Mouse (Mus musculus) cerebellum, postnatal 36 days (tissue): ENCODE results near the gene Rap1a.

Experiments
- DNase-seq, 2 experiments: peaks; one replicate each; pipeline ENCODE4 v3.0.0; 2021 to 2022; ENCODE audit warnings: mixed read lengths in 2 of 2

The Rap1a gene

DNA sequence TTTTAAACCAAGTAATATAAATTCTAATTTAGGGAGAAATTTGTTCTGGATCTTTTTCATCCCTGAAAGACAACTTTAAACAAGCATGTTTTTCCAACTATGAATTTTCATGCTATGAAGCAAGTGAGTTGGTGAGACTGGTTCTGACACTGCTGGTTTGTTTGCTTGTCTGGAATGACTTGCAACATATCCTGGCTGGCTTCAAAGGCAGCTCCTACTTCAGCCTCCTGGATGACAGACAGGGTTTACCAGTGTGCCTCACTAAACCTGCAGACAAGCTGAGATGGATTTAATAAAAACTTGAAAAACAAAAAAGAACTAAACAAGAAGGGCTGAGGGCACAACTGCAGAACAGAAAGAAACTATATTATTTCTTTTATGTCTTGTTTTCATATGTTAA lies 43.0 kb downstream of the Rap1a start:
- DNase-seq: no peak

DNA sequence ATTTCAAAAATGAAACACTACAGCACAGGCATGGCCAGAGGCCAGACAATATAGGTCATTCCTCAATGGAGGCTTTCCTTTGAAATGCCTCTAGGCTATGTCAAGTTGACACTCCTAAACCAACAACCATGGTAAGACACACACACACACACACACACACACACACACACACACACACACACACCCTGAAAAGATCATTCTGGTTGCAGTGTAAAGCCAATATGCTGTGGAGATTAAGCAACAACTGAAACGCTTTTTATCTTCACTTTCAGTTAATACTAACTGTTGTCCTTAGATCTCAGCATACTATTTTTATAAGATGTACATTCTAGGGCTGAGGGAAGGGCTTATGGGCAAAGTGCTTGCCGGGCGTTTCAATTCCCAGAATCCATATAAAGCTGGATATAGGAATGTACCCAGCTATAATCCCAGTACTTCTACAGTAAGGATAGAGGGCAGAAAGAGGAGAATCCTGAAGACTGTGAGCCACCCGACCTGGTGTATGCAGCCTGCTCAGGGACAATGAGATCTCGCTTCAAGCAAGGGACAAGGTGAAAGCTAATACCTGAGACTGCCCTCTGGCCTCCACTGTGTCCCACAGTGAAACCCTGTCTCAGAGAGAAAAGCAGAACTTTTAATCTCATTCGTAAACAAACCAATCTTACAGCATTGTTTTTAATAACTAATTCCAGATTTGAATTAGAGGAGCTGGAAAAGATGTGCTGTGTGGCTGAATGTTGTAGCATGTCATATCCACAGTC lies 43.6 kb downstream of the Rap1a start:
- no peak for DNase-seq

DNA sequence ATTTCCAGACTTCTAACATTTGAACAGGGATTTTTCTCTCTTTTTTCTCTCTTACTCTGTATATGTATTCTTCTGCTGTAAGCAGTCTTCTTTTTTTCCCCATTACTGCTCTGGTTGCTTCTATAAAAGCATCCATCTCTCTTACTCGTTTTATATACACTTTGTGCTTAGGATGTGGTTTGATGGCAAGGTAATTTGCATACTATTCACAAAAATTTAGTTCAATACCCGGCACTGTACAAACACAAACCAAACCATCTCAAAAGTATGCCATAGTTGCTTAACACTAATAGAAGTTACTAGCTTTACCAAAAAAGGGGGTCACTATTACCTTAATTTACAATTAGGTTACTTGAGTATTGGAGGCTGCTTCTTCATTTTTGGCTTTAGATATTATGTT lies 44.6 kb downstream of the Rap1a start:
- DNase-seq: no peak

DNA sequence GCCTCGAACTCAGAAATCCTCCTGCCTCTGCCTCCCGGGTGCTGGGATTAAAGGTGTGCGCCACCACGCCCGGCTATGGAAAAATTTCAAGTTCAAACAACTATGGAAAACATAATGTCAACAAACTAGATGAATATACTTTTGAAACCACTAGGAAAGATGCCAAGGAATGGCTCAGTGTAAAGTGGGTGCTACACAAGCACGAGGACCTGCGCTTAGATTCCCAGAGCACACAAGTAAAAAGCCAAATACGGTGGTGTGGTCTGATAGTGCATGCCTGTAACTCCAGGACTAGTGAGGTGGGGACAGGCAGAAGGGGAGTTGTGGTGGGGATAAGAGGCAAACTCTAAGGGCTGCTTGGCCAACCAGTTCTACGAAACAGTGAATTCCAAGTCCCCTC lies 46.0 kb downstream of the Rap1a start:
- DNase-seq: no peak

DNA sequence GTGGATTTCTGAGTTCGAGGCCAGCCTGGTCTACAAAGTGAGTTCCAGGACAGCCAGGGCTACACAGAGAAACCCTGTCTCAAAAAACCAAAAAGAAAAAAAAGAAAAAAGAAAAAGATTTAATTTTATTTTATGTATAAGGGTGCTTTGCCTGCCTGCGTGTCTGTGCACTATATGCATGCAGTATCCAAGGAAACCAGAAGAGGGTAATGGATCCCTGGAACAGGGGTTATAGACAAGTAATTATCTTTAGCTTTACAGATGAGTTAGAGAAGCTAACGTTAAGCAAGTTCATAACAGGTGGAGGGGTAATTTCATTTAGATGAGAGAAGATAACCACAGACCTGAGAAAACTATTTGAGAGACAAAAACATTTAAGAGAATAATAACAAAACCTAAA lies 47.0 kb downstream of the Rap1a start:
- DNase-seq: no peak

DNA sequence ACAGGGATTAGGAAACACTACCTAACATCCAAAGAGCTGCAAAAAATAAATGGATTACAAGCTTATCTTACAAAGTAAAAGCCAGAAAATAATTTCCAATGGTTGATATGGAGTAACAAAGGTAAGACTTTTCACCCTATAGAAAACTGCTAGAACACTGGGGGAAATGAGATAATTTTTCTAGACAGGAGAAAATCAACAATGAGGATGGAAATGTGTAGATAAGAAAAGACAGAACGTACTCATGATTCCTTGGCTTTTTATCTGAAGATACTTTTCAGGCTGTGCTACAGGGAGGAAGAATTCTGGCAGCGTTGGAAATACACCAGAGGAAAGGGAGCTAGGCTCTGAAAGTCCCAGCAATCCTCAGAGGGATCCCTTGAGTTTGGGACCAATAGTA lies 50.3 kb downstream of the Rap1a start:
- DNase-seq: no peak

DNA sequence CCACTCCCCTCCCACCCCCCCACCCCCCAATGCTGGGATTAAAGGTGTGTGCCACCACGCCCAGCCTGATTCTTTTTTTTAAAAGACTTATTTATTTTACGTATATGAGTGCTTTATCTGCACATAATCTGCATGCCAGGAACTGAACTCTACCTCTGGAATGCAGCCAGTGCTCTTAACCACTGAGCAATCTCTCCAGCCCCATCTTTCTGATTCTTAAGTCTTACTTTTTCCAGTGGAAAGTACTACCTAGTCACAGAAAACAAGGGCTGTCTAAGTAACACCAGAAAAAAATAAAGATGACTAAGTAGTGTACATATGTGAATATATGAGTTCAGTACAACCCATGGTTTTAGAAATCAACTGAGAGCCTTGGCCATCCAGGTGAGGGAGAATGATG lies 54.6 kb downstream of the Rap1a start:
- no peak for DNase-seq

DNA sequence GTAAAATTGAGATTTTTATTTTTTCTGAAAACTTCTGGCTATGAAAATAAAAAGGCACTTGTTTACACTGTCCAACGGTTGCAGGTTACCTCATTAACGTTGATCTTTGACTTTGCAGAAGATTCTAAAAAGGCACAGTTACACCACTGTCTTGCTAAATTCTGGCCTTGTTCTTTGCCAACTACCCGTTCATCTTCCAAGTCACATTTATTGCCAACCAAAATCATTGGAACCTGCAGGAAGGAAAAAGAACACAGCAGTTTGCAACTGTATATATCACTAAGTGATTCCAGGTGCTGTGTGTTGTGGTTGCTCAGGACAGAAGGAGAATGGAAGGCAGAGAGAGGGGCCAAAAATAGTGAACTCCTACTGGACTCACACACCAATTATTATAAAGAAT lies 63.5 kb downstream of the Rap1a start:
- no peak for DNase-seq

DNA sequence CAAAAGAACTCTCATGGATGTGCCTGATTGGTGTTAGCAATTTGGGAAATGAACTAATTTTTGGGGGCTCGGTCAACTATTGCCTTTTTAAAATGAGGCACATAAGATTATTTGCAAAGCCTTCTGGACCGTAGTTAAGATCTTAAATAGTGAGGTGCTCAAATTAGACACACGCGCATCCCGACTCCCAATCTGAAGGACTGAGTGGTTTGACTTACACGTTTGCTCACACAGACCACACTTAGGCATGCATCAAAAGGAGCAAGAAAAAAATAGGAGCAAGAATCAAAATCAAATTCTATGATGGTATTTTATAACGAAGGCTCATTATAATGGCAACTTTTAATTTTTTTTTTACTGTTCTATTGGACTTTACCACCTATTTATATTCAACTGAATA lies 64.1 kb downstream of the Rap1a start:
- no peak for DNase-seq

DNA sequence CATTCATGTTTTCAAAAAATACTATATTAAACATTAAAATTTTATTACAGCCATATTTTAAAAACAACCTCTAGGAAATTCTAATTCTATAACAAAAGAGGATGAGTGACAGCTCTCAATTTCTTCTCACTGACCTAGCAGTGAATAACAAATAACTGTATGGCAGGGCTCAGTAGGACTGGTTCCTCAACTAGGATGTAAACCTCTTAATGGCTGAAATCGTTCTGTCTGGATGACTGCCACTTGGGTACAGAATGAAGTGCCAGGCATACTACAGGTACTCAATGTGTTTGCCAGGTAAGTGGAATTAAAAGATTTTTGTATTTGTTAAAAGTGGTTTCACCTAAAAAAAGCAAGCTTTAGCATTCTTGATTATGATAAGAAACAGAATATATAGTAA lies 65.0 kb downstream of the Rap1a start:
- no peak for DNase-seq

DNA sequence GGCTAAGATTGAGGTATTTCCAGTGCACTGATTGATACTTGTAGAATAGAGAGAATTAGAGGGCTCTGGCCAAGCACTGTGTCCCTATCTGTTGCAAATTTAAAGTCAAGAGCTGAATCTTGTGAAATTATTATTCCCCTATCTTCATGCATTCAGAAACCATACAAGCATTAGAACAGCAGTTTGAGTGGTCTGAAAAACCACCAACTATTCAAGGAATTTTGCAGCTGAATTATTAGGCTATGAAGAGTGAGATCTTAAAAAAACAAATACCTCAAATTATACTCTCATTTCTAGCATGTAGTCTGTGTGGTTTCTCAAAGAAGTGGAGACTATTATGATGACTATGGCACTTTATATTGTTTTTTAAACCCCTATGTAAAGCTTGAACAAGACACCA lies 65.9 kb downstream of the Rap1a start:
- DNase-seq: no peak

DNA sequence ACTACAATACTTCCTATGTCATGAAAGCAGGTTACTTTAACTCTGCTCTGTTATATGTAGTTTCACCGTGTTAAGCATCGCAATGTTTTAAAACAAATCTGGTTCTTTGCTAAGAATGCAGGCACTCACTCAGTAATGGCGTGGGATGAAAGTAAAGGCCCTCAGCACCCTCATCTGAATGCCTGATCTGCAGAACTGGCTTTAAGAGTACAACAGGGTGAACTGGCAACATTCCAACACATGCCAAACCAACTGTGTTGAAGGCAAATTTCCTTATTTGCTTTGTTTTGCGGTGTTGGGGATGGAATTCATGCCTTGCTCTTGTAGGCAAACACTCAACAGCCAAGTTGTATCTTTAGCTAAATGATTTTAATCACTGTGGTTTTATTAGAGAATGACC lies 67.6 kb downstream of the Rap1a start:
- DNase-seq: no peak

DNA sequence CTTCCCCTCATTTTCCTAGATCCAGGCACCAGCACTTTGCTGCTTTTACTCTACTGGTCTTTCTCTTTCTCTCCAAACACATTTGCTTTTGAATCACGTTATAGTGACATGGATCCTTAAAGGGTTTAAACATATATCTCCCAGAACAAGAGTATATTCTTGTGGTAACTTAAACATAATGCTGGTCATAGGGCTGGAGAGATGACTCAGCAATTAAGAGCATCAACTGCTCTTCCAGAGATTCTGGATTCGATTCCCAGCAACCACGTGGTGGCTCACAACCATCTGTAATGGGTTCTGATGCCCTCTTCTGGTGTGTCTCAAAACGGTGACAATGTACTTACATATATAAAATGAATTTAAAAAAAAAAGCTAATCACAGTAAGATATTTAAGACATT lies 68.8 kb downstream of the Rap1a start:
- no peak for DNase-seq

DNA sequence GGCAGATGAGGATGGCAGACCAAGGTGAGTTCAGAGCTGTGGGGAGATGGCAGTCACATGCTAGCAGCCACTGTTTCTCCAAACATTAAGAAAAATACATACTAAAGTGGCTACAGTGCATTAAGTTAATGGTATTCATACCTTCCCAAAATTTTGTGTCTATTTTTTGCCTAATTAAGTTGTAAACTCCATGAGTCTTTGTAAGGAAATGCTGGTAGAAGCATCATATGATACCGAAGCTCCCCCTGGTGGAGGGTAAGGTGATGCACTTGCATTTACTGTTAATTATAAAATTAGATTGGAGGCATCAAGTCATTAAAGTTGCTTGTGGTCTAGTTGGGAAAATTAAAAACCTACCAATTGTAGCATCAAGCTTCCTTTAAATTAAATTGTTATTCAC lies 75.1 kb downstream of the Rap1a start:
- DNase-seq: peak; percentile 66 to 79

DNA sequence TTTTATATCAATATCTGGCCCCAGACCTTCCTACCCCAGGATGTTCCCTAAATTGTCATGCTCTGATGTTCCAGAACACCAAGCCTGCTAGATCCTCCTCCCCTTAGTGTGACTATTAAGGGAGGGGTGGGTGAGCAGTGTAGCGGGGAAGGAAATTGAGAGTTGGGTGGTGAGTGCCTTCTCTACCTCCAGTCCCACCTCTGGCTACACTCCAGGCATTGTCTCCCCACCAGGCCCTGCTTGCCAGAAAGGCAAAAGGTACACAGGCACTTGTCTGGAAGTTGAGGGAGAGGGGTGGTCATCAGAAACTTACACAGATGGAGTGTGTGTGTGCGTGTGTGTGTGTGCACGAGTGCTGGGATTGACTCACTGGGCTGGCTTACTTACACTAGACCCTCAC lies 78.6 kb downstream of the Rap1a start:
- no peak for DNase-seq

DNA sequence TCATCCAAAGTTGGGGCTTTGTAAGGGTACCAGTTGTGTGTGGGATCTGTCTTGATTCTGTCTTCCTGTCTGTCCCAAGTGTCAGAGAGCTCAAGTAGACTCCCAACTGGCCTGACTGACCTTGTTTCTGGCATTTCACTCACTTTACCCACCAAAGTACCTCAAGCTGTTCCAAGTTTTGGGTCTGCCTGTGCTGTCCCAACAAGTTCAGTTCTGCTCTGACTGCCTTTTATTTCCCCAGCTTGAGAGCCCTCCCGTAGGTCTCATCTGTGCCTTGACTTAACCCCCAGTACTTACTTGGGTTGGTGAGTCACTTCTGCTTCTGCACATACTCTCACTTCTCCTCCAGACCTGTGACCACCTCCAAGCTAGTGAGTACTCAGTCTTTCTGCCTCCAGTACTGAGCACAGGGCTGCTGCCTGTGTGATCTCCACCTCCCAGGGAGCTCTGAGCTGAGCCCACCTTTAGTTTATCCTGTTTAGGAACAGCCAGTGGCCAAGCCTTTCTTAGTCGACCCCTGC lies 79.4 kb downstream of the Rap1a start:
- DNase-seq: no peak

DNA sequence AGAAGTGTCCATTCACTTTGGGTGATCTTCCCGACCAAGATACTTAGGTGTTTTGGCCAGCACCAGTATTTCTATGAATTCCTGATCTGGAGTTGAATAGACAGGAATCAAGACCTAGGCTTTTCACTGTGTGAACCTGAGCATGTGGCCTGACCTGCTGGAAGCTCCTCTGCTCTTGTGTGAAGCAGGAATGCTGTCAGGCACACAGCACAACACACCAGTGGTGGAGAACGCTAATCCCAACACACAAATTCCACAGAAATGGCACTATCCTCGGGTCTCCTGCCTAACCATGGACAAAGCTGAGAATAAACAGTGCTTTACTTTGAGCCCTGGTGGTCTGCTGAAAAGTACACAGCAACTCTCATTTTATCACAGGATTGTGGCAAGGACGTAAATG lies 80.6 kb downstream of the Rap1a start:
- no peak for DNase-seq

DNA sequence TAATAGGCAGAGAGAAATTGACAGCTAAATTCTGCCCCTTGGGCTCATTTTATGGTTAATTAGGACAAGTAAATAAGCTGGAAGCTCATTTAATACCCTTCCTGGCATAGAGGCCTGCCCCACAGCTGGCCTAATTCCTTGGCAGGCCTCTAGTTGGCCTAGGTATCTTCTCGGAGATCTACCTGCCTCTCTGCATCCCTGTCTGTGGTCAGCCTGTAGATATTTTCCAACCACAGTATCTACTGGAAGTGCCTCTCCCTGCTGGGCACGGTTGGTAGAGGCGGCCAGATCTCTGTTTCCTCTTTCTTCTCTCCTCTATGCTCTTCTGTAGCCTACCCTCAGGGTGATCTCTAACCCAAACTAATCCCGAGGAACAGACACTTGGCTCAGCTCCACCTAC lies 81.2 kb downstream of the Rap1a start:
- DNase-seq: no peak

DNA sequence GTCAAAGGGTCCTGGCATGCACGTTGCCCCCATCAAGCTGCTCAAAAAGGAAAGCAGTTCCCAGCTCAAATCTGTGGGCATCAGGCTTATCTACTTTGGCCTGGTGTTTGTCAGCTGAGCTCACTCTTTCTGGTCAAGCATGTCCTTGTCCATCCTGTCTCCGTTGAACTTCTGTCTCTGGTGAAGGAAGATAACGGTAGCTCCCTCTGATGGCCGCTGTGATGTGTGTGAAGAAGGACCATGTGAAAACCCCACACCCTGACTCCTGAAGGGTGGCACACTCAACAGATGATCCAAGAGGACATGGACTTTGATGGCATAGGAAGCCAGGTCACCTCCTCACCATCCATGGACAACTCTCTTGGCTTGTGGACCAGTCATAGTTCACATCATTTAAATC lies 82.4 kb downstream of the Rap1a start:
- DNase-seq: no peak

DNA sequence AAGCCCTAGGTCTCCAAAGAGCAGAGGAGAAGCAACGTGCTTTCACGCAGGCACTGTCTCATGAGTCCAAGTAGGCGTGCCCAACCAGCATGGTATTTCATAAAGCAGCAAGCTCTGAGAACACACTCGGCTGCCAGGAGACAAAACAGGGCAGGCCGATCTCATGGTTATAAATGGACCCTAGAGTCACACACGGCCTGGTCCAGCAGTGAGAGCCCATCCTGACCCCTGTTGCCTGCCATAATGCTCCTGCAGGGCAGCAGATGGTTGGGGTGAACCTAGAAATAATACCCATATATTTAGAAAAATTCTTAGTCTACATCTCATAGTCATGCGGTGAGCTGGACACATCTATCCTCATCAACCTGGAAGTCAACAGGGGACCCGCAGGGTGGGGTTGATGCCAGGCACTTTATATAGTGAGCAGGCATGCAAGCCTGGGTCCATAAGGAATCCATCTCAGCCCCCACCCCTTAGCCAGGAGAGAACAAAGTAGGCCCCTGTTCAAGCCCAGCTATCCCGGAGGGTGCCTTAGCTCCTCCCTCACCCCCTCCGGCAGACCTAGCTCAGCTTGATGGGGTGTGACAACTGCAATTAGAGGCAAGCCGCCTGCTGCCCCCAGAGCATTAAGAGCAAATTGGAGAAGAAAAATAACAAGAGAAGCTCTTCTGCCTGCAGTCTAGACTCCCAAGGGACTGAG lies 83.1 kb downstream of the Rap1a start:
- DNase-seq: peak; percentile 53 to 68

DNA sequence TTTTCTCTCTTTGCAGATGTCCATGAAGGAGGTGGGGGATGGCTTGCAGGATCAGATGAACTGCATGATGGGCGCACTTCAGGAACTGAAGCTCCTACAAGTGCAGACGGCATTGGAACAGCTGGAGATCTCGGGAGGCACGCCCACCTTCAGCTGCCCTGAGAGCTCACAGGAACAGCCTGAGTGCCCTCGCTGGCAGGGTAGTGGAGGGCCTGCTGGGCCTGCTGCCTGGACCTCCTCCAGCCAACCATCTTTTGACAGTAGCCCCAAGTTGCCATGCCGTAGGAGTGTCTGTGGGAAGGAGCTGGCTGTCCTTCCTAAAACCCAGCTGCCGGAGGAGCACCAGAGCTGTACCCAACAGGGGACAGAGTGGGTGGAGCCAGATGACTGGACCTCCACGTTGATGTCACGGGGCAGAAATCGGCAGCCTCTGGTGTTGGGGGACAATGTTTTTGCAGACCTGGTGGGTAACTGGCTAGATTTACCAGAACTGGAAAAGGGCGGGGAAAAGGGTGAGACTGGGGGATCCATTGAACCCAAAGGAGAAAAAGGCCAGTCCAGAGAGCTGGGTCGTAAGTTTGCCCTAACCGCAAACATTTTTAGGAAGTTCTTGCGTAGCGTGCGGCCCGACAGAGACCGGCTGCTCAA lies 84.7 kb downstream of the Rap1a start:
- DNase-seq: no peak

DNA sequence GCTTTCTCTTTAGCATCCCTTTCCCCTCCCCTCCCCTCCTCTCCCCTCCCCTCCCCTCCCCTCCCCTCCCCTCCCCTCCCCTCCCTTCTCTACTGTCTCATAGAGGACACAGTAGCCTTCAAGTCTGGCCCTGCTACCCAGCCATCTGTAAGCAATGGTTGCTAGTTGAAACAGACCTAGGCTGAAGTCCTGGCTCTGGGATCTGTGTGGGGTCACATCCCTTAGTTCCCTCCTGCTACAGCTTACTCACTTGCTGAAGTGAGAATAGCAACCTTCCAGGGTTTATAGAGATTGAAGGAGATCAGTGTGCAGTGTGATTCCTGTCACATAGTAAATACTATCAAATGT lies 86.3 kb downstream of the Rap1a start:
- DNase-seq: no peak

DNA sequence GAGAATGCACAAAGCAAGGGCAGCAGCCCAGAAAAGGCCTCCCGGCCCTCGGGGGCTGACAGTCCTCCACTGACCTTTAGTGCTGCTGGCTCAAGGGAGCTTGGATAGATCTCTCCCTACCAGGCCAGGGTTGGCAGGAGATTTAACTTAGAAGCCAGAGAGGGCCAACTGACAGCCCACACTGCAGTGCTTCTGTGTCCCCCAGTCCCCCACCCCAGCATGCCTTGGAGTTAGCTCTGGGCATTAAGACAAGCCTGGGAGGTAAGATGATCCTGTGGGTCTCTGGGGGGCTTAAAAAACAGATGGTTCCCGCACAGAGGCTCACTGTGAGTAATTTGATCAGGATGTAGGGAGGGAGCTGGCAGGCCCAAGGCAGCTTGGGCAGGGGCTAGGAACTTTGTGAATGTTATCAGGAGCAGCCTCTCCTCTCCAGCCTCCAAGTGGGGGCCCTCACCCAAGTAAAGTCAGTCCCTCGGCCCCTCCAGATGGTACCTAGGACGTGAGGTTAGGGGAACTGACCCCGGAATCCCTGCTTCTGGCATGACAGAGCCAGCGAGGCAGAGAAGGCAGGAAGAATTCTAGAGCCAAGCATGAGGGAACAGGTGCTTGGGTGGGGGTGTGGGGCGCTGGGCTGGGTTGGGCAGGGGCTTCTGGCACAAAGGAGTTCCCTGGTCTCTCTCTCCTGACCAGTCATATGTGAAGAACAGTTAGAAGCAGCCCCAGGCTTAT lies 86.9 kb downstream of the Rap1a start:
- DNase-seq: peak in 1 of 2 experiments; percentile 48
